Mouse (Mus musculus) olfactory bulb, adult 2 months (tissue): ENCODE measurements at regions not wholly inside any gene's neighbourhood (a gene's known extent, or its start where the extent isn't known, plus 50 kb on each side); places are given as distances from the start of the nearest gene placed in this dataset.

ENCODE experiments used
- CTCF ChIP-seq: fragments of 200-500 bp; IDR thresholded peaks from 2 replicates; pipeline ENCODE4 v1.5.1; 2012; ENCODE audit warnings: low read depth, mild to moderate bottlenecking, low read length, moderate library complexity; ENCODE audit not compliant: insufficient read depth
- POLR2A ChIP-seq: fragments of 200-500 bp; IDR thresholded peaks from 2 replicates; pipeline ENCODE4 v1.6.1; 2012; ENCODE audit warnings: mild to moderate bottlenecking, low read depth, low read length, moderate library complexity; ENCODE audit not compliant: insufficient read depth

DNA sequence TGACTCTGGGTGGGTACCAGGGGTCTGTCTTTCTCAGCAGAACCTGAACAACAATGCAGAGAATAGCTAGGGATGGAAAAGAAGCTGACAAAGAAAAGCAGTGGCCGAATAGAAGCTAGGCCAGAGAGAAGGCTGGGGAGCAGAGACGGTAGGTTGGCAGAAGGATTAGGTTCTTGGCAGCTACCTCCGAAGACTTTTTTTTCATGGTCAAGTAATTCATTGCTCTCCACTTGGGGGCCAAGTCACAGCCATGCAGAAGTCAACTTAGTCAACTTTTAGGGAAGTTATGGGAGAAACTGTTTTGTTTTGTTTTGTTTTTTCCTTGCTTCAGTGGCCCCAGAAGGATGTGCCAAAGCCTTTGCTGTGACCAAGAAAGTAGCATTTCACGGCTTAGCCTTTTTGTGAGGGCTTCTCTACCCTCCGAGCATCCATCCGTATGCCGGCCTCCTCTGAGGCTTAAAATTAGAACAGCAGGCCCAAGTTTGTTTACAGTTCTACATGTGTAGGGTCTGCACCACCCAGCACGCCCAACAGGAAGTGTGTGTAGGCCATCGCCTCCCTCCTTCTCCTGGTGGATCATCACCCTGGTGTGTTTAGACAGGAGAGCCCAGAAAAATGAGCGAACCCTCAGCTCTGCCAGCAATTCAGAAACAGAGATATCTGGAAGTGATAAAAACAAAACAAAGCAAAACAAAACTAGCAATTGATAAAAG lies 226.2 kb downstream of the Tbx18 start:
- TF ChIP-seq CTCF (no peak), POLR2A (no peak)
